Mouse (Mus musculus): Measurements from ENCODE around the gene Ric1.

DNA sequence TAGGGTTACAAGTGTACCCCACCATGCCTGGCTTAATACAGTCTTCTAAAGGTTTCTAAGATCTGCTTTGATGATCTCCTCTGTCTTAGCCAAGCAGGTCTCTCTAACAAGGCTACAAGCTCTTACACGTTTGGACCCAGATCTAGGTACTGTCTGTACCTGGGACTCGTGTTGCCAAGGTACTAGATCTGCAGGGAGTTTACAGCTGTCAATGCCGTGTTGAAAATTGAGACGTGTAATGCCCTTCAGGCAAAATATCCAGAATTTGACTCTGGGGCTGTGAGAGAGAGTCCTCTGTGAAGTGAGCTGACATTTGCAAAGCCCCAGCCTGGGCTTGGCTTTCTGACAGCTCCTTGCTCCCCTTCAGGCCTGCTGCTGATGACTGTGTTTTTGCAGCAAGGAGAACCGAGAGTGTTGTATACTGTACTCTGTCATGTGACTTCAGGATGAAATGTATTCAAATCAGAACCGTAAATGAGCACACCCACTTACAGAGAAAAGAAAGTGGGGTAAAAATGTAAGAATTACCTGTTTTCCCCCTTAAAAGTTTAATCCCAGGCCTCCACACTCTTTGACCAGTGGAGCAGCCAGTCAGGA lies 26.0 kb upstream of the Ric1 start:
- no peak for TF ChIP-seq CHD2 (IDR thresholded peaks at IDR 0.05; ENCODE audit: low read depth, low read length)
- no peak for TF ChIP-seq HCFC1 (IDR thresholded peaks at IDR 0.05; ENCODE audit: borderline replicate concordance, insufficient read depth, low read length)

Data from ES-E14 (cell line).